Comparison of ENCODE assay signal across 7 mouse cellular contexts in genomic region chr13:23530901-23531875, GRCm38 (mm10). TPM values are rescaled to one million over a fixed set of nuclear protein-coding genes. Genes with fewer than 3 reads are reported as not detected.
DNase-seq lines count a peak whose midpoint lies in the region; ATAC-seq lines count a peak whose summit lies in the region.

Hist1h4h (plus strand) TSS chr13:23531050.

- H3K36me3 ChIP-seq in intestine, embryonic 15.5 days = no peaks in the 10 kb centered on the region
- H3K36me3 ChIP-seq in midbrain, embryonic 10.5 days = no peaks in the 10 kb centered on the region

- peak within 1 kb of the TSS; percentile 46 for H3K9ac ChIP-seq in intestine, embryonic 15.5 days

- WGBS in intestine, embryonic 15.5 days = under 1% methylated on average over 61 of the region's 70 CpGs
- under 1% methylated on average over 64 of the region's 70 CpGs for WGBS in midbrain, embryonic 10.5 days

- peaks cover 11% of the 10 kb centered on the region for H3K4me1 ChIP-seq in intestine, embryonic 15.5 days (replicated peaks)
- H3K4me1 ChIP-seq in midbrain, embryonic 10.5 days = peaks cover 45% of the 10 kb centered on the region

- peak; percentile 87 to 94 for DNase-seq in adrenal gland, adult 18-20 months (ENCODE audit: low spot score in 2 of 2)
- DNase-seq in embryo, embryonic 11 days = peak; percentile 99
- DNase-seq in gastrocnemius, postnatal 36 days = peak; percentile 88
- peak; percentile 98 to 99 for DNase-seq in left cerebral cortex, postnatal 25 days (ENCODE audit: low spot score in 2 of 2)
- DNase-seq in midbrain, embryonic 10.5 days (ENCODE audit: low spot score) = peak; percentile 96
- peak; percentile 88 for DNase-seq in right cerebral cortex, postnatal 4 days

- no peaks in the 10 kb centered on the region for H3K9me3 ChIP-seq in intestine, embryonic 15.5 days
- no peaks in the 10 kb centered on the region for H3K9me3 ChIP-seq in midbrain, embryonic 10.5 days (replicated peaks)

- no peaks in the 10 kb centered on the region for H3K27me3 ChIP-seq in intestine, embryonic 15.5 days (replicated peaks)
- H3K27me3 ChIP-seq in midbrain, embryonic 10.5 days (ENCODE audit: low read depth, poor library complexity, severe bottlenecking) = no peaks in the 10 kb centered on the region

- intact Hi-C loops in gastrocnemius, postnatal 36 days (cut with DNase I) = no loop called here
- intact Hi-C loops in left cerebral cortex, postnatal 25 days (cut with DNase I) = loop anchor here (1.0 to 5.0 kb wide), 4 partner anchors 91 to 1814 kb away; partner anchors contain the start of genes Hist1h1c, Hist1h1e, Hist1h2ai and Hist1h2be

- peak within 1 kb of the TSS; percentile 69 for H3K4me2 ChIP-seq in intestine, embryonic 15.5 days (replicated peaks)

- peak within 1 kb of the TSS; percentile 39 for H3K4me3 ChIP-seq in intestine, embryonic 15.5 days (replicated peaks)
- peak within 1 kb of the TSS; percentile 65 for H3K4me3 ChIP-seq in midbrain, embryonic 10.5 days

- peak; percentile 76 for ATAC-seq in intestine, embryonic 15.5 days

- peak within 1 kb of the TSS; percentile 93 for H3K27ac ChIP-seq in intestine, embryonic 15.5 days
- H3K27ac ChIP-seq in midbrain, embryonic 10.5 days (replicated peaks) = peak within 1 kb of the TSS; percentile 97

RNA-seq across cellular contexts. Expression of gene Hist1h4h, which starts in this region (rescaled TPM):
- 100 to 1,000 TPM; 400 to 445 TPM for total RNA-seq in adrenal gland, adult 18-20 months (2021)
- 100 to 1,000 TPM; 130 to 153 TPM for total RNA-seq in gastrocnemius, postnatal 36 days (2021)
- polyA plus RNA-seq in intestine, embryonic 15.5 days (2015; fragmentation: Nextera tagmentation; extraction: Ambion mirVana) = 4.6 and 4.8 TPM in 2 replicates
- 100 to 1,000 TPM; 300 to 349 TPM for total RNA-seq in left cerebral cortex, postnatal 25 days (2021)
- 2.0 and 4.1 TPM in 2 replicates for polyA plus RNA-seq in midbrain, embryonic 10.5 days (2016; fragmentation: Nextera tagmentation; extraction: Ambion mirVana)

Comparison
In these comparisons a context has a peak if more than half of its experiments do, and no peak if none do; other contexts are left out.
1. Peak in every context shown above with its lines: DNase-seq, ATAC-seq, H3K4me3 ChIP-seq and H3K27ac ChIP-seq.